Mouse (Mus musculus) mesoderm, embryonic 11.5 days (tissue): Measurements from ENCODE around the gene Nol10.
"Not testable (repeated sequence)": the region's sequence is repeated elsewhere in the genome, so short reads cannot be mapped to it uniquely, and the experiment has no call there.

Source experiments
- DNase-seq: peaks from one replicate; pipeline ENCODE4 v3.0.0-alpha.2; 2012; ENCODE audit warnings: low read depth, low spot score

Gene Nol10

GRCm38 (mm10) chr12:17459223-17459622 lies 111.0 kb downstream of the Nol10 start:
- not testable (repeated sequence) for DNase-seq

GRCm38 (mm10) chr12:17463706-17464105 lies 115.4 kb downstream of the Nol10 start:
- DNase-seq = no peak

GRCm38 (mm10) chr12:17464550-17464949 lies 116.3 kb downstream of the Nol10 start:
- not testable (repeated sequence) for DNase-seq

DNA sequence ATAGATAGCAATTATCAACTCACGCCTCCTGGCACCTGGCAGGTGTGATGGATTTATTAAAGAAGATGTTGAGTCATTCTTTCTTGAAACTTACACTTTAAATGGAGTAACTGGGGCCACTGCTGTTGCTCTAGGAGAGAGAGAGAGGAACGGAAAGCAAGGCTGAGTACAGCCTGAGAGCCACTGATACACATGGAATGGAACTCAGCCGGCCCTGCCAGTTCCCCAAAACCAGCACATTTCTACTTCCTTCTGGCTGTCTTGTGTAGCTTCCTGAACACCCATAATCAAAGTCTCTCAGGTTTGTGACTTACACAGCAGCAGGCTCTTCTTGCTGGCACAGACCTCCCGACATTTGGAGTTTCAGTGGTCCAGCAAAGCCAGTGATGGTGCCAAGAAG lies 118.5 kb downstream of the Nol10 start:
- no peak for DNase-seq

DNA sequence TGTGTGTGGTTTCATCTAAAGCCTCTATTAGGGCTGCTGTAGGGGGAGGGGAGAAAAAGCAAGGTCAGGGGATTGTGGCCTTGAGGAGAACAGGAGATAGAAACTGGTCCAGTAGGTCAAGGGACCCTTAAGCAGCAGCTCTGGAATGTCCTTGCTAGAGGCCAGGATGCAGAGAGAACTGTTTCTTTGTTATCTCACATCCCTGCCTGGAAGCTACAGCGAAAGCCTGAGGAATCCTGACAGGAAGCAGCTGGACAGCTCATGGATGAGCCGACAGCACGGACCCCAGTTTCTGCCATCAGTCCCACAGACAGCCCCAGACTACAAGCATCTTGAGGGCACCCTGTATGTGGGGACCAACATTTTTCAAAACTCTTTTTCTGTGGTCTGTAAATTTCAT lies 120.1 kb downstream of the Nol10 start:
- peak; percentile 34 for DNase-seq

DNA sequence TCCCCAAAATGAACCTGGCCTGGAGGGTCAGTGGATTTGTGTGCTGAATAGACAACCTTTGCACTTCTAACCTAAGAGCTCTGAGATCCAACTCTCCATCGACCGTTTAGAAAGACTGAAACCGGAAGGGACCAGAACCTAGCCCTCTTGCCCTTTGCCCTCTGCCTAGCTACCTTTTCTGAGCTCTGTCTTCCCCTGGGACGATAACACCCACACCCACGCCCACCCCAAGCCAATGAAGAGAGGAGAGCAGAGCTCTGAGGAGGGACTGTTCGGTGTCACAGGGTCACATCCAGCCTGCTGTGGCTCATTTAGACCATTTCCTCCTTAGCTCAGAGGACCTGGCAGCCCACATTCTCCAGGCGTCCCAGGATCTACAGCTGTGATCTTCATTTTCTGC lies 121.6 kb downstream of the Nol10 start:
- DNase-seq = no peak

DNA sequence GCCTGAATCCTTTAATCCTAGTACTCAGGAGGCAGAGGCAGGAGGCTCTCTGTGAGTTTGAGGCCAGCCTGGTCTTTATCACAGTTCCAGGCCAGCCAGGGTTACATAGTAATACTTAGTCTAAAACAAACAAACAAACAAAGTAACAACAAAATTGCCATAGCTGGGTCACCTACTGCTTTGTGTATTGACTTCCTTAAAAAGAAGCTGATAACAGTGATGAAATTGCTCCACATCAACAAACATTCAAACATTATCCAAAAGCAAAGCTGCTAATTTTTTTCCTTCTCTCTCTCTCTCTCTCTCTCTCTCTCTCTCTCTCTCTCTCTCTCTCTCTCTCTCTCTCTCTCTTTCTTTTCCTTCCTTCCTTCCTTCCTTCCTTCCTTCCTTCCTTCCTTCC lies 122.3 kb downstream of the Nol10 start:
- not testable (repeated sequence) for DNase-seq

GRCm38 (mm10) chr12:17471405-17471804 lies 123.1 kb downstream of the Nol10 start:
- DNase-seq = no peak

- no peak for DNase-seq
Measured at GRCm38 (mm10) chr12:17473128-17473527, 124.9 kb downstream of the Nol10 start.

DNA sequence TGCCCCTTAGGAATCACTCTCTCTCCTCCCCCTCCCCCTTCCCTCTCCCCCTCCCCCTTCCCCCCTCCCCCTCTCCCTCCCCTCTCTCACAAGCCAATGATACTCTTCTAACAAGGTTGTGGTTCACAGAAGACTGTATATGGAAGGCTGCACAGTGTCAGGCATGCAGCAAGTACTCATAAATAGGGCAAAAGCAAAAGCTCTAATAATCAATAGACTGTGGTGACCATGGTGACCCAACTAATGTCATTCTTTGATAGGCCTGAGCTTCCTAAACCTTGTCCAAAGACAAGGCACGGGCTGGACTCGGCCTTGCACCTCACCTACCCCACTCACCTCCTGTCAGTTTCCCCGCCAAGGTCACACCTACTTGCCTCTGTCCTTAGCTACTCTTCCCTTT lies 125.6 kb downstream of the Nol10 start:
- no peak for DNase-seq

- no peak for DNase-seq
Measured at GRCm38 (mm10) chr12:17474681-17475080, 126.4 kb downstream of the Nol10 start.

DNA sequence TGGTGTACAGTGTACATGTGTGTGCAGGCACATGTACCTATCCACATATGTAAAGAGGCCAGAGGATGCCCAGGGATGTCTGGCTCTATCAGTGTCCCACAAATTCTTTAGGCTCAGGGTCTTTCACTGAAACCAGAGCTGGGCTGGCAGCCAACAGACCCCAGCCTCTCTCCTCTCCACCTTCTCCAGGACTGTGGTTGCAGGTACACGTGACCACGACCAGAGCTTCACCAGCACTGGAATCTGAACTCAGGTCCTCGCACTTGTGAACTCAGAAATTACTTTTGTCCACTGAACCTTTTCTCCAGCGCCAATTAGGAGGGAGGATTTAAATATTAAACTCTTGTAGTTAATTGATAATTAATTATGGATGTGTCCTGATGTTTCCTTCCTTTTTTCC lies 126.9 kb downstream of the Nol10 start:
- no peak for DNase-seq

DNA sequence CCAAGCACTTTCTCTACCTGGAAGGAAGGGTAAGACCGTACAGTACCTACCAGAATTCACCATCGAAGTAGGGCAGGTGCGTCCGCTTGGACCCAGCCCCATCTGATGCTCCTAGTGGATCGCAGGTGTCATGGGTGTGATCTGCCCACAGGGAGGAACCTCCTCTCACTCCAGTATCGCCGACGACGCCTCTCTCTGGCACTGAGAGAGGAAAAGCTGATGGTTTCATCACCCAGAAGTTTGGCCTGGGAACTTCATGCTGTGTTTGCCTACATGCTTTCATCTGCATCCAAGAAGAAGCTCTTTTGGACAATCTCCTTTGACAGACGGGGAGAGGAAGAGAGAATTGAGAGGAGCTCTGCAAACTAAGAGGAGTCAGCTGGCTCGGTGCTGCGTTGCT lies 129.9 kb downstream of the Nol10 start:
- no peak for DNase-seq

DNA sequence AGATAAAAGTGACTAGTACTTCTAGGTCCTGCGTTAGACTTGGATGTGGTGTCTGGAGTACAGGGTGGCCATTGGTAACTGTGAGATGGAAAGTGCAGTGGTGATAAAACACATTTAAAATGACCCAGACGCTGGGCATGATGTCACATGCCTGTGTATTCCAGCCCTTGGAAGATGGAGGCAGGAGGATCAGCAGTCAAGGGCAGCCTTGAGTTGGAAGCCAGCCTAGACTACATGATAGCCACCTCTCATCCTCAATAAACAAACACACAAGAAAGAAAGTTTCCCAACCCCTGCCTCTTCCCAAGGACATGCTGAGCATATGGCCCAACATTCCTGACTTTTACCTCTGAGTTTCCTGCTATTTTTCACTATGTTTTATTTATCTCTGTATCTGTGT lies 130.6 kb downstream of the Nol10 start:
- DNase-seq = no peak
